Mouse (Mus musculus): Measurements from ENCODE around the gene Zbtb33.

DNA sequence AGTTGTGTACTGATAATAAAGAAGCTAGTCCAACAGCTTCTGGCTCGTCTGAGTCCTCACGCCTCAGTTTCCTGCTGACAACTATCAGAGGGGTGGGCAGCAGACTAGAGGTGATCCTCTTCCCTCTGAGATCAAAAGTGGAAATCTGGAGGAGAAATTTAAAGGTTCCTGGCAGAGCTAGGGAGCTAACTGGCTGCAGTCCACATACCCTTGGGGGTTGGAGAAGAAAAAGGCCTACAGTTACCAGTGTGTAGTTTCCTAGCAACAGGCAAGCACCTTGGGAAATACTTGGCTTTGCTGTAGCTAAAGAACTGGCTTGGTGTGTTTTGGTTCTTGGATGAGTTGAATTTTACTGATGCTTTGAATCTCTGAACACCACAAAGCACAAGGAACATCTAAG lies 12.2 kb downstream of the Zbtb33 start:
- TF ChIP-seq POLR2A (IDR thresholded peaks at IDR 0.05; ENCODE audit: insufficient read length, low read depth) (no peak), MAX (IDR thresholded peaks at IDR 0.05; ENCODE audit: low read depth) (no peak), E2F4 (IDR thresholded peaks at IDR 0.05; ENCODE audit: insufficient read depth) (no peak), POLR2AphosphoS2 (IDR thresholded peaks at IDR 0.05; ENCODE audit: insufficient read length, low read depth) (no peak), TCF12 (IDR thresholded peaks at IDR 0.05; ENCODE audit: insufficient read depth, poor library complexity, severe bottlenecking) (no peak), REST (IDR thresholded peaks at IDR 0.05; ENCODE audit: insufficient read depth, insufficient read length) (no peak), MYOG (IDR thresholded peaks at IDR 0.05; ENCODE audit: control insufficient read depth in 1 of 3, insufficient read depth in 1 of 3, insufficient read length in 2 of 3, low read depth in 2 of 3) (no peak), USF1 (IDR thresholded peaks at IDR 0.05; ENCODE audit: low read depth) (no peak), CEBPB (IDR thresholded peaks at IDR 0.05; ENCODE audit: insufficient read depth, poor library complexity, severe bottlenecking) (no peak)
